Mouse (Mus musculus) NIH3T3 (cell line): ENCODE measurements around the gene Mfsd6l.

Experiments
- DNase-seq: peaks from one replicate; pipeline ENCODE4 v3.0.0-alpha.2; 2012; ENCODE audit warnings: low read depth

The Mfsd6l gene

DNA sequence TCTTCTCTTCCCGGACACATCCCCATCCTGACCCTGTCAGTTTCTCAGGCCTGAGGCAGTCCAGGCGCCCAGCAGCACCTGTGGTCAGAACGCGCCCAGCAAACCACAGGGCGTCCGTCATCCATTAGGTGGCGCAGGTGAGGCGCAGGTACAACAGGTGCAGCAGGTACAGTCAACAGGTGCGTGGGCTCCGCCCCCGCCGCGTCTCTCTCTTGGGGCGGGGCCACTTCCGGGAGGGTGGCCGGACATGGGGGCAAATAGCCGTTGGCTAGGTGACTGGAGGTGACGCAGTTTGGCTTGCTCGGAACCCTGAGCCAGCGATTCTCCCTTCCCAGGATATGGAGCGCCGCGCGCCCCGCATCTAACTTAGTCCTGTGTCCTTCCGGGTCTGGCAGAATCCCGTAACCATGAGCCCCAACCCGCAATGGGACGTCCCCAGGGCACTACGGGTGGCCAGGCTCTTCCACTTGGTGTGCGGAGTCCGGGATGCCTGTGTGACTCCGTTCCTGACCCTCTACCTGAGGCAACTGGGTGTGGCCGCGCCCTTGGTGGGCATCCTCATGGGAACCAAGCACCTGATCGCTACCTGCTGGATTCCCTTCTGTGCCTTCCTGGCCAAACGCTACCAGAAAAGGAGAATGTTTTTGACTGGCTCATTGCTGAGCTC lies at the start of gene Mfsd6l:
Gene Mfsd6l, plus strand, starts transcription at position 269 of the 667 bp plus-strand sequence.
- no peak for DNase-seq

DNA sequence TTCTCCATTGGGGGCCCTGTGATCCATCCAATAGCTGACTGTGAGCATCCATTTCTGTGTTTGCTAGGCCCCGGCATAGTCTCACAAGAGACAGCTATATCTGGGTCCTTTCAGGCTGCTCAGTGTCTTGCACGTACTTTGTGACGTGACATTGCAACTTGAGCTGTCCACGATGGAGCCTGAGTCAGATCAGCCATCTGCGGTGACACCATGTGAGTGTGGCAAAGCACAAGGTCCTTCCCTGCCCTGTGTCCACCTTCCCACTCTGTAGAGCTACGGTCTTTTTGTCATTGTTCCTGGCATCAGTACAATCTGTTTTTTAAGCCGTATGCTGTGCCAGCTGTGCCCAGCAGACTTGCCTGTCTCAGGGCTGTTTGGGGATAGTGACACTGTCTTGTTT lies 48.7 kb upstream of the Mfsd6l start:
- no peak for DNase-seq

DNA sequence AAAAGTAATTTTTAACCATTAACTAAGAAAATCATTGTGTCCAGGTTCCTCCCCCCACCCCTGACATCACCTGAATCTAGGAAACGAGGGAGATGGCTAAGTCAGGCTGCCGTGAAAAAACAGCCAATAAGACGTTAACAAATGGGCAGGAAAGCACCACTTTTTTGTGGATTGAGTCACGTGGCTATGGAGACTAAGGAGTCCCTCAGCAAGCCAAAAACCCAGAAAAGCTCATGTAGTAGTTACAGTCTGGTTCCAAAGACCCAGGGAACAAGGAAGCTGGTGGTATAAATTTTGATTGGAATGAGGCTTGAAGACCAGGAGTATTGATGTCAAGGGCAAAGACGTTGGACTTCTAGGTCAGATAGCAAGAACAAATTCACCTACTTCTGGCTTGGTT lies 47.4 kb upstream of the Mfsd6l start:
- DNase-seq: no peak

DNA sequence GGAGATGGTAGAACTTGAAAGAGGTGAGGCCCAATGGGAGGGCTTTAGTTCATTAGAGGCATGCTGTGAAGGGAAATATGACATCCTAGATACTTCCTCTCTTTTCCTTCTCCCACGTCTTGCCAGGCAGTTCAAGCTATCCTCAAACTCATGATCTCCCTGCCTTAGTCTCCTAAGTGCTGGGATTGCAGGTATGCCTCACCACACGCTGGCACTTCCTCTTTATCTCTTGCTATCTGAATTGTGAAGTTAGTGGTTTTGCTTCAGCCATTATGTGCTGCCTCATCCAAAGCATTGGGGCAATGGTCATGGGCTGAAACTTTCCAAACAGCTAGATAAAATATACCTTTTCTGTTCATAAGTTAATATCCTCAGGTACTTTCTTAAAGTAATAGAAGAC lies 46.8 kb upstream of the Mfsd6l start:
- no peak for DNase-seq

DNA sequence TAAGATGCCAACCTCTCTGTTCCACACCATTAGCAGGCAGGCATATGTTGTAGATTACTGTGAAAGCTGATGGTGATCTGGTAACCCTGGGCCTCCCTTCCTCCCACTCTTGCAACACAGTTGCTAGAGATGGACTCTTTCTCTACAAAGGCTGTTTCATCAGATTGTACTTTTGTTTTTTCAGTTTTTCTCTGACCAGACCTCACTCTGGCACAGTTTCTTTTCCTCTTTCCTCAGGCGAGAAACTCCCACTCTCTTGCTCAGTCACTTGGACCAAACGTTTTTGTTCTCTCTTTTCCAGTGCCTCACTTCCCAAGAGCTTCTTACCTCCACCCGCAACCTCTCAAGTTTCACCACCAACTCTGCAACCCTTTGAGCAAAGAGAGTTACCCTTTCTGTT lies 42.0 kb upstream of the Mfsd6l start:
- DNase-seq: peak; percentile 67

DNA sequence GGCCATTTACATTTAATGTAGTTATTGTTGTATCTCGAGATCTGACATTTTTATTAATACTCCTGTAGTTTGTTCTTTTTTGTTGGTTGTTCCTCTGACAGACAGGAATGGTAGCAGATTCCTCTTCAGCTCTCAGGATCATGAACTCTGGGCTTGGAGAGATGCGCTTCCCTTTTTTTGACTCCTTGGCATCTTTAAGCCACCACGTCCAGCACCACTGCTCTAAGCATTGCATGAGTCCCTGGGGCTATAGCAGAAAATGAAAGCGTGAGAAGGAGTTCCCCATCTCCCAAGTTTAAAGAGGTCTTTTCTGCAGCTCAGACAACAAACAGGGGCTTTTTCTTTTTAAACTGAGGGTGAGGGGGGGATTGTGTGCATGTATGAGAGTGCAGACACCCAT lies 36.6 kb upstream of the Mfsd6l start:
- DNase-seq: no peak

DNA sequence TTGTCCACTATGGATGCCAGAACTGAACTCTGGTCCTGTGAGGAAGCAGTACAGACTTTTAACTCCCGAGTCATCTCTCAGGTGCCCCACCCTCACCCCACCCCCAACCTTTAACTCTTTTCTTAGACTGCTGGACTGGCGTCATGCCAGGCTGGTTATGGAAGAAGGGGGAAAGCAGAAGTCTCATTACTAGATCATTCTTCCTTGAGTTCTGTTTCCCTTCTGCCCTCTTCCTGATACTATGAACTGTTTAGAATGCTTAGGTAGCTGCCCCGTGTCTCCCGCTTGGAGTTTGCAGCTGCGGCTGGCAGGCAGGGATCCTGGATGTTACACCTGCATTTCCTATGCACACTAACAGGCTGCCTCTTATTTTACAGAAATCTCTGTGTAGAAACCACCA lies 36.2 kb upstream of the Mfsd6l start:
- DNase-seq: no peak

DNA sequence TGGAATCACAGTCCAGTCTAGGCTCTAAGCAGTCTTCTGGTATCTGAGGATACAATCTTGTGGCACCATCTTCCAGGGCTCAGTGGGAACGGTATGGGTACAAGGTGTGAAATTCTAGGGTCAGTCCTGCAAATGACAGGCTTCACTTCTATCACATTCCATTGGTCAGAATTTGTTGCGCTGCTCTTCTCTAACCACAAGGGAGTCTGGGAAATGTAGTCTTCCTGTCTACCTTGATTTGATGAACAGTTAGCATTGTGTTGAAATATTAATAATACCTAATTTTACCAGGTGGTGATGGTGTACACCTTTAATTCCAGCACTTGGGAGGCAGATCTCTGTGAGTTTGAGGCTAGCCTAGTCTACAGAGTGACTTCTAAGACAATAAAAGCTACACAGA lies 35.5 kb upstream of the Mfsd6l start:
- DNase-seq: no peak

DNA sequence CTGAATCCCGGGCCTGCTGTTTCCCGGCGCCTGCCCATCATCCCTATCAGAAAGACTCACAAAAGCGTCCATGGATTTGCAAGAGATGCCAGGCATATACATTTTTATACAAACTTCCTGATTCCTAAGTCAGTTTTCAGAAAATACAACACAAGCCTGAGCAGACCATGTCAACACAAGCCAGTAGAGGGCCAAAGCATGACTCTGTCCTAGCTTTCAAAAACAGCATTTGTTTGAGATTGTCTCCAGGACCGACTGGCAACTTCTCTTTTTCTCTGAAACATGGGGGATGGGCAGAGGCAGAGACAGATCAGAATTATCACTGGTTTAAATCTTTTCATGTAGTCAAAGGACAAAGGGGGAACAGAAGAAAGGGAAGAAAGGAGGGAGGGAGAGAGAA lies 34.6 kb upstream of the Mfsd6l start:
- no peak for DNase-seq

DNA sequence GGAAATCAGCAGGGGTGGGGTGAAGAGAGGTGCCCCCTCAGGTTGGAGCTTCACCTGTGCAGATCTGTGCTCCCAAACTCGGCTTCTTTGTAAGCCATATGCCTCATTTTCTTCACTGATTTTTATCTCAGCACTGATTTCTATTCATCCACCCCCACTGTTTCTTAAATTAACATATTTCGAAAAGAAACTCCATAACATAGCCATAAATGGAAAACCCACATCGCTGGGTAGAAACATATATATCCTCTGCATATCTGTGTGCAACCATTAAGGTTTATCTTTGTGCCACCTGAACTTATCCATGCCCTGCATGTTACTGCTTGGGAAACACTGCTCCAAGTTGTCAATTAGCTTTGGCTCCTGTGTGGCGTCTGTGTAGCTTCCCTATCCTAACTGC lies 29.5 kb upstream of the Mfsd6l start:
- no peak for DNase-seq

DNA sequence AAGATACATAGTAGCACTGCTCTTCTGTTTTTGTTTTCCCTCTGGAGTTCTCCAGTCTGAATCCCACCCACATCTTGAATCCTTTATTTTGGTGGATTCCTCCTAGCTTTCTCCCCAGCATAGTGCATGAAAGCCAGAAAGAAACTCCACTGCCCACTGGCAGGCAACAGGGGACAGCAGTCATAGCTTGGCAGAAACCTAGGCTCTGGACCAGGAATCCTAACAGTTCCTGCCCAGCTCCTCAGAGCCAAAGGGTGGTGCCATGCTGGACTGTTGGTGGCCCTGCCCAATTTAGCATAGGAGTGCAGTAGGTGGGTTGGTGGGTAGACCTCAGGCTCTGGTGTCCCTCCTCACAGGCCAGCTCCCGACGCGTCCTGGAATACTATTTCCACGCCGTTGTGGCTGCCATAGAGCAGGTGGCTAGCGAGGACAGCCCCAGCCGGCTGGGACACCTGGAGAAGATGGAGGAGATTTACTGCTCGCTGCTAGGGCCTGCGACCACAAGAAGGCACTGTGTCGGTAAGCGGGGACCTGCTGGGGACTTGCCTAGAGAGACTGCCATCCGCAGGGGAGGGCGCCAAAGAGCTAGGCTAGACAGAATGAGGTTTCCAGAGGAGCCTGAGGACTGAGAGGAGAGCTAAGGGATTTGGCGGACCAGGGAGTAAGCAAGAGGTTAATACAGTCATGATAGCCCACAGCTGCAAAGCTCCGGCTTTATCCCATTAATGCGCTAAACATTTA lies 24.8 kb upstream of the Mfsd6l start:
- peak; percentile 44 for DNase-seq

DNA sequence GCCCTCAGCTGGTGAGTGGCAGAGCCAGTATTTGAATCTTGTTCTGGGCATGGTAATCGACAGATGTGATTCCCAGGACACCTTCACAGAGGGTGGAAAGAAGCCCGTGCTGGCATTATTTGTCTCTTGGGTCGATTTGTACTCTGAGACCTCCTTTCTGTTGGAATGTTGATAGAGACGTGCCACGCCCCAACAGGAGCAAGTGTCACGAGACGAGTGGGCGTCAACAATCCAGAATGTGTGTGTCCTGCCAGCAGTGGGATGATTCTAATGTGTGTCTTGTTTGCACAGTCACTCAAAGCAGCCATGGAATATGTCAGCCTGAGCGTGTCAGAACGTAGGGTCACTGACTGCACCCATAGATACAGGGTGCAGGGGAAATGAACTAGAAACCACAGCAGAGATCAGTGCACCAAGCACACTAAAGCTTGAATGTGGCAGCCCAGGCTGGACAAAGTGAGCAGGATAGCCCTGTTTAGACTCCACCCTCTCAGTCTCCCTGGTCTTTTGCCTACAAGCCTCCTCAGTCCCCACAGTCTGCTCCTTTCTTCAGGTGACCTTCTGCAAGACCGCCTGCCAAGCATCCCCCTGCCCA lies 23.9 kb upstream of the Mfsd6l start:
- DNase-seq: peak; percentile 24

DNA sequence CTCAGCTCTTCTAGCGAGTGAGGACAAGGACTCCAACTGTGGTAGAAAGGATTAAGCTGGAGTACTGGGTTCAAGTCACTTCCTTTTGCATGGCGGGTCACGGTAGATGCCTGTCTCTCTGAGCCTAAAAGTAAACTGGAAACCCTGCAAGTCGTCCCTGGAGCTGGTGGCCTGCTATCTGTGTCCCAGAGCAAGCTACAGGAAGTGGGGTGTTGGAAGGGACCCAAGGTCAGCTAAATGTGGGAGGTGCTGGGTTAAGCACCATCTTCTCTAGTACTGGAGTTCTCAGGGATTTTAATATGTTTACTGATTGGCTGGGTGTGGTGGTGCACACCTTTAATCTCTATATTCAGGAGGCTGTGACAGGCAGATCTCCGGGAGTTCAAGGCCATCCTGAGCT lies 23.2 kb upstream of the Mfsd6l start:
- DNase-seq: no peak

DNA sequence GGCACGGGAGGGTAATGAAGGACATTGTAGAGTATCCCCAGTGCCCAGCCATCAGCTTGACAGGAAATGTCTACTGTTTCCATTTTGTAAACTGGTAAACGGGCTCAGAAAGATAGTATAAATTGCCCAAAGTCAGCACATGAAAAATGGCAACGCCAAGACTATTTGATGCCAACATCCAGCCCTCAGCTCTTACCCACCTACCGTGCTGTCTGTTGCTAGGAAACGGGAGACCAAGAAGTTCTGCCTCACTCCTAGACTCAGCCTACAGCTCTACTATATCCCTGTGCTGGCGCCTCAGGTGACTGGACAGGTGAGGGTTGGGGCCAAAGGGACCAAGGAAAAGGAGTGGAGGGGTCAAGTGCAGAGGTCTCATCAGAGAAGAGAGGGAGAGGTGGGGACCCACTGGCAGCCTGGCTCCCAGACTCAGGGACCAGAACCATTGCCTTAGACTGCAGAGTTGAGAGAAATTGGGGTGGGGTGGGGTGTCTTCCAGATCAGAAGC lies 22.0 kb upstream of the Mfsd6l start:
- no peak for DNase-seq

DNA sequence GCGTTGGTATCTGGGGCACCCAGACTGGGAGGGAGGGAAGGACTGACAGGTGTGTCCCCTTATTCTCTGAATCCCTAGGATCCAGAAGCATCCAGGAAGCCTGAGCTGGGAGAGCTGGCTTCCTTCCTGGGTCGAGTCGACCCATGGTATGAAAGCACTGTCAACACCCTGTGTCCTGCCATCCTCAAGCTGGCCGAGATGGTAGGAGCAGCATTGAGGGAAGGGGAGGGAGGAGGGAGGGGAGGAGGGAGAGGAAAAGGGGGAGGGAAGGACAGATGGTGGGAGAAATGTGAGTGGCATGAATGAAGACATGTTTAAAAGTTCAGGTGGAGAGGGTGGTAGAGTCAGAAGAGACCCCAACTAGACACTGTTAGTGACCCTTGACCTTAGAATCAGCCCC lies 20.0 kb upstream of the Mfsd6l start:
- DNase-seq: no peak

DNA sequence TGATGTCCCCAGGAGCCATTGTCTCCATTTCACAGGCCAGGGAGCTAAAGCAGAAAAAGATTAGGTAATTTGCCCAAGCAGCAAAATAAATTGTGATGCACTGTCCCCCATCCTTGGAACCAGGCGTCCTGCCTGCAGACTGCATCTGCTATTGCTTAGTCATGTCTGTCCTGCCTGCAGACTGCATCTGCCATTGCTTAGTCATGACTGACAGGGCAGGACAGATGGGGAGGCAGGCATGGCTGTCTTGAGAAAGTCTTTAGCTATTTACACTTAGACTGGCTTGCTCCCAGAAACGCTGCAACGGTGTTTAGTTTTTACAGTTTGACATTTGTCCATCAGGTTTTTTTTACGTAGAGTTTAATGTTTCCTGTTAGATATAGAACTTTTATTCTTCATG lies 19.5 kb upstream of the Mfsd6l start:
- peak; percentile 84 for DNase-seq

DNA sequence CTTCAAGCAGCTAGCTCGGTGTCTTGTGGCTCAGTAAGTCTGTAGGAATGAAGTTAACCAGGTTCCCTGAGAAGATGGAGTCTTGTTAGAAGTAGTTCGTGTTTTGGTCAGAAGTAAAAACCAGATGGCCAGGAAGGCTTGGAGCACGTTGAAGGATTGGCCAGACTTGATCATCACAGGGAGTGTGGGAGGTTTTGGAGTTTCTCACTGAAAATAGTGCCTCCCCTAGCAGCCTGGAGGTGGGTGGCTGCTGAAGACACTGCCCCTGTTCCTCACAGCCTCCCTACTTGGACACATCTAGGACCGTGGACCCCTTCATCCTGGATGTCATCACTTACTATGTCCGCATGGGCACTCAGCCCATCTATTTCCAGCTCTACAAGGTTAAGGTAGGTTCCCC lies 16.4 kb upstream of the Mfsd6l start:
- no peak for DNase-seq

DNA sequence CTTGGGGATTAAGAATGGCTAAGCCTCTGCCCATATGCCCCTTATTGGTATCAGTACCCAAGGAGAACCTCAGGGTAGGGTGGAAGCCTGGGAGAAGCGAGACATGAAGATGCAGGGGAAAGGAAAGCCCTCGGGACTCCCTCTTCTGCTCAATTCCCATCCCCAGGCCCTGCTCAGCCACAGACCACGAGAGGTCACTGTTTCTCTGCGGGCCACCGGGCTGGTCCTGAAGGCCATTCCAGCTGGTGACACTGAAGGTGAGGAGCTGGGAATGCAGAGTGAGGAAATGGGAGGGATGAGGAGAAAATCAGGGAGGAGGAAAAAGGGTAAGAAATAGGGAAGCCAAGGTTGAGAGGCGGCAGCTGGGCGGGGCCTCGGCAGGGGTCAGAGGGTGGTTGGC lies 11.4 kb upstream of the Mfsd6l start:
- peak; percentile 43 for DNase-seq

DNA sequence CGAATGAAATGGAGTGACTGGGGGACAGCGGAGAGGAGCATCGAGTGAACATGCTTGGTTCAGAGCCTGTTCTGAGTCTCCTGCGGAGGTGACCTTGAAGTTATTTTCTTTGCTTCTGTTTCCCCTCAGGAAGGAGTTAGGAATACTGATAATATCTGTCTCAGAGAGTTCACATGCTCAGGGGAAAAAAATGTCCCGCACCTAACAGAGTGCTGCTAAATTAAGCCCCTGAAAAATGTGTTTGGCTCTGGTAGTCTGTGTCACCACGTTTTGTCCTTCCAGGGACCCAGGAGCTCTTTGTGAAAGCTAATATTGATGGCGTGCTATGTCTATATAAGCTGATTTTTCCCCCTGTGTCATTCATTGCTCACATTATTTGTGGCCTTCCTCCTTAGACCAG lies 10.8 kb upstream of the Mfsd6l start:
- no peak for DNase-seq

DNA sequence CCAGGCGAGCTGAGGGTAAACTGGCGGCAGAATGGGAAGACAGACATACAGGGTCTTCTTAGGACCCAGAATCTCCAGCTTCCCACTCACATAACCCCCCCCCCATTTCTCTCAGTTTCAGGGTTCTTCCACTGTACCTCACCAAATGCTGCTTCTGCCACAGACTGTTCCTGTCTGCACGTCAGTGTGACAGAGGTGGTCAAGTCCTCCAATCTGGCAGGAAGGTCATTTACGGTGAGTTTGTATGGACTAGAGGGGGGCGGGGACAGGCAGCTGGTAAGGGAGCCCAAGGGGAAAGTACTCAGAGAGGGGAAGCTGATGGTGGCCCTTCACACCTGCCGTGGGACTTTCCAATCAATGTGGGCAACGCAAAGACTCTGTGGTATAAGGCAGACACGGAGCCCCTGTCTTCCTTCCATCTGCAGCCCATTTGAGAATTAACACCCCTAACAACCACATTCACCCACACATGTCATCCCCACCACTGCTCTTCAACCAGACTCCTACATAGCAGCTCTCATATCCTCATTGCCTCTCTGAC lies 10.2 kb upstream of the Mfsd6l start:
- DNase-seq: no peak

DNA sequence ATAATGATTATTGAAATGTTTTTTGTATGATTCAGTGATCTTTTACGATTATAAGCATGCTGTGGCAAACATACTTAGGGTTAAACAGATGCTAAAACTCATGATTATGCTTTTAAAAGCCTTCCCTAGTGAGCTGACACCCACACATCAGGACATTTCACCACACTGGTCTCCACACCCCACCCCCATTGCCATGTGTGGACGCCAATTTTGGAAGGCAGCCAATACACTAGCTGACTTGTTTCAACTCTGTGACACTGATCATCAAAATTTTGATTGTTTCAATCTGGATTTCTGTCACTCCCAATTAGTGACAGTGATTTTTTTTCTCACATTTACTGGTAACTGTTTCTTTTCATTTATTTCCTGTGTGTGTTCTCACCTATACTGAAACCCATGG lies 8.5 kb upstream of the Mfsd6l start:
- peak; percentile 30 for DNase-seq

DNA sequence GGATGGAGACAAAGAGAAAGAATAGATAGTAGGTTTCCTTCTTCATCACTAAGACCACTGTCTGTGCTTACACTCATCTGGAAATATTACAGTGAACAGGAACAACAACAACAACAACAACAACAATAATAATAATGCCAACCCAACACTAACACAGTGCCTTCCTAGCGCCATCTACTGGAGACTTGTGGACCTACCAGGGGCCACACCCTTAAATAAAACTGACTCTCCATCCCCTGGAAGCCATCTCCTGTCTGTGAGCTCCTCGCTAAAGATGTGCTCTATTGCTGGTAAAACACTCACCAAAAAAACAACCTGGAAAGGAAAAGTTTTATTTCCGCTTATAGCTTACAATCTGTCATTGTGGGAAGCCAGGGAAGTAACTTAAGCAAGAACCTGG lies 6.4 kb upstream of the Mfsd6l start:
- DNase-seq: peak; percentile 34

DNA sequence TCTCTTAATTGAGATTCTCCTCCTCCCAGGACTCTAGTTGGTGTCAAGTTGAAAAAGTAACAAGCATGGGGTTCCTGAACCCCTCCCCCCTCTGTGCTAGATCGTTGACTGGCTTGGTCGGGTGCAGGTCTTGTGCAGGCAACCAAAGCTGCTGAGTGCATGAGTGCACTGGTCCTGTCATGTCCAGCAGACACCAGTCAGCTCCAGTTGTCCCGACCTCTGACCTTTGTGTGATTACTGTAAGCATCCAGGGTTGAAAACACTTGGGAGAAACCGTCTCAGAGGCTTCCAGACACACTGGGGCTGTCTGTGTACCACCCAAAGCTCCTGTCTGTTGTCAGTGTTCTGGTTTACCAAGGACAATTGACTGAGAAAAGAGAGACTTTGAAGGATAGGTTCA lies 5.6 kb upstream of the Mfsd6l start:
- DNase-seq: no peak
